Mouse (Mus musculus): ENCODE measurements around the gene Lrrc72. TPM values are rescaled to one million over a fixed set of nuclear protein-coding genes. Genes with fewer than 3 reads are reported as not detected.
"Not testable (repeated sequence)": the region's sequence is repeated elsewhere in the genome, so short reads cannot be mapped to it uniquely, and the experiment has no call there.

The Lrrc72 gene
- total RNA-seq, 2 experiments from 2014 or later: not detected

DNA sequence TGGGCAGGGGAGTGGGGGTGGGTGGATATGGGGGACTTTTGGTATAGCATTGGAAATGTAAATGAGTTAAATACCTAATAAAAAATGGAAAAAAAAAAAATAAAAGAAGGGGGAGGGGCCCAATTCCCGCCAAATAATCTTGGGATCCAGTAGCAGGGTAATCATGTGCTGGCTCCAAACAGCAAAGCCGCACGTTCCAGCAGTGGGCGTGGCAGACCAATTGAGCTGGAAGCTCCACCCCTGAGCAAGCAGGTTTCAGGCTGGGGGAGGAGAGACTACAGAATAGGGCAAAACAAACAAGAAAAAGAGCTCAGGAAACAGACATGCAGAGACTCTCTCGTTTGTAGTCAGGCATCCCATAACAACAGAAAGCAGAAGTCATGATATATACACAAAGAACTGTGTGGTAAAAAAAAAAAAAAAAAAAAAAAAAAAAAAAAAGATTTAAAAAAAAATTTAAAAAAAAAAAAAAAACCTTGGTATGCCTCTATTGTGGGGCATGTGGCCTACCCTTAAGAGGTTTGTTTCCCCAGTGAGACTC, 47.5 kb downstream of the Lrrc72 start:
- intact Hi-C loops (cut with DNase I); DNase-seq (ENCODE audit: low spot score in 2 of 2): not testable (repeated sequence)

DNA sequence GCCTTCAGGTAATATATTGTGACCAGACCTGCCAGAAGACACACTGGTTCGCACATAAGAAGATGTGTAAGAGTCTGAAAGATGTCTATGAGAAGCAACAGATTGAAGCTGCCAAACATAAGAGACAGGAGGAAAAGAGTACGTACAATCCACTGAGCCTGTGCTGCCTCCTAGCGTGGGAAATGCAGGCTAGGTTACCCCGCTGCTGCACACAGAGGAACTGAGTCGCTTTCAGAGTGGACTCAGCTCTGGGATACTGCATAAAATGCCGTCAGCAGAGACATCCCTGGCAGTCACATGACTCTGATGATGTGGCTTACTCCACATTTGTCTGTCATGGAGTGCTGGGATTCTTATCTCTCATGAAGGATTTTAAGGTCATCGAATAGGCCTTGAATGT, 58.2 kb downstream of the Lrrc72 start:
- intact Hi-C loops (cut with DNase I): no loop called here

DNA sequence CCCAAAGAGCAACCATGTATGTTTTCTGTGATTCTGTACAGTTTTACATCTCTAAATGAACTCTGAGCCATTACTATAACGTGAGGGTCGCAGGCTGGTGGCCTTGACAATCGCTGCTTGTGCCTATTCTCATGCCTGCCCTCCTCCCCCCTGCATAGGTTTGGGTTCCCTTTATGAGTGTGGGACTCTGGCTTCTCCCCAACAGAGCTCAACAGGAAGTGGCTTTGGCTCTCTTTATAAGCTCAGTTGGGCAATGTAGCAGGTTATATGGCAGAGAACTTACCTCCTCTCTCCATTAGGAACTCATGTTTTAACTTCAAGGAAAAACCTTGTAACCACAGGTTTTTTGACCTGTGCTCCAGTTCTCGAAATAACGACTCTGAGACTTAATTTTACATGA, 62.9 kb downstream of the Lrrc72 start:
- no peak for DNase-seq (ENCODE audit: low spot score in 2 of 2)
- intact Hi-C loops (cut with DNase I): no loop called here

More for the DNA sequence above, 58.2 kb downstream of the Lrrc72 start:
- no peak for DNase-seq (ENCODE audit: low spot score in 2 of 2)

DNA sequence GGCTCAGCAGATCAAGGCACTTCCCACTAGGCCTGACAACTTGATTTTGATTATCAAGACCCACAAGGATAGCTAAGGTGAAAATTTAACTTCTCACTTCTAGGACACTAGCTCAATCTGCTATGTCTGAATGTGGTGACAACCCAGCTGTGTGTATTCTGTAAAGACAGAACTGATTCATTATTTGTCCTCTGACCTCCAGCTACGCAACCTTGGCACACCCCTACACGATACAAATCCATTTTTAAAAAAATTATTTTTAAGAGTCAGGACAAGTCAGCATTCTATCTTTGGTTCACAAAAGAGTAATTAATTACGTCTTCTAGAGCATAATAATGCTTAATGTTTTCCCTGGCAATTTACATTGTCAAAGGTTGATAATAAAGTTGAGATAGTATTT, 63.6 kb downstream of the Lrrc72 start:
- intact Hi-C loops (cut with DNase I): no loop called here
- no peak for DNase-seq (ENCODE audit: low spot score in 2 of 2)

GRCm38 (mm10) chr12:36187081-36187480, 66.1 kb downstream of the Lrrc72 start:
- intact Hi-C loops (cut with DNase I): no loop called here
- DNase-seq (ENCODE audit: low spot score in 2 of 2): no peak

DNA sequence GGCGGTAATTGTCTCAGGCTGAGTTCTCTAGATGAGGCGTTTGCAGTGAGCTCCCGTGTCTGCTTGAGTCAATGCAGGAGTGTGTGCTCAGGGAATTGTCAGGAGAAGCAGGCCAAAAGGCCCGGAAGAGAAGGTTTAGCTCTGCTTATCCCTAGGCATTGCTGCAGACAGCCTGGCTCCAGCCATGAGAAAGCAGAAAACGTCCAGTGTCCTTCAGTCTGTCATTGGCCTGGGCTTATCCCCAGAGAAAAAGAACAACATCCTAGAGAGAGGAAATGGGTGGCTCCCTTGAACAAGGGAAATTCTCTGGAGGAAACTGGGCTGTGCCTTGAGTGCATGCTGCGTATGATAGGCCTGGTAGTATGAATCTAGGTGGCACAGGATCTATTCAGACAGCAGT, 70.6 kb downstream of the Lrrc72 start:
- intact Hi-C loops (cut with DNase I): no loop called here
- no peak for DNase-seq (ENCODE audit: low spot score in 2 of 2)

DNA sequence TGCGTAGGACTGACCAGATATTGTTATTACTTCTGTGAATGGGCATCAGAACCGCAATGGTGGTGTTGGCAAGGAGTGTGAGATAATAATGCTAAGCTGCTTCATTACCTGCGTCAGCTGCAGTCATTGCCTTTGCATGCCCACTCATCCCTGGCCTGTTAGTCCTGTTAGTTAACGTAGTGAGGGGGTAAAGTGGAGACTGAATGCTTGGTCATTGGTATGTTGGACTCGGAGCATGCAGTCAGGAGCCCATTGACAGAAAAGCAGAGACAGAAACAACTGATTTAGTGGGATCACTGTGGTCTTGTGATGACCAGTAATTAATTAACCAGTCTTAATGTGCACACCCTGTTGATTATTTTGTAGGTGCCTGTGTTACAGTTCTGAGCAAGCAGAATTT, 76.0 kb downstream of the Lrrc72 start:
- intact Hi-C loops (cut with DNase I): no loop called here
- no peak for DNase-seq (ENCODE audit: low spot score in 2 of 2)

GRCm38 (mm10) chr12:36165299-36165698, 87.9 kb downstream of the Lrrc72 start:
- intact Hi-C loops (cut with DNase I): no loop called here
- DNase-seq (ENCODE audit: low spot score in 2 of 2): no peak

DNA sequence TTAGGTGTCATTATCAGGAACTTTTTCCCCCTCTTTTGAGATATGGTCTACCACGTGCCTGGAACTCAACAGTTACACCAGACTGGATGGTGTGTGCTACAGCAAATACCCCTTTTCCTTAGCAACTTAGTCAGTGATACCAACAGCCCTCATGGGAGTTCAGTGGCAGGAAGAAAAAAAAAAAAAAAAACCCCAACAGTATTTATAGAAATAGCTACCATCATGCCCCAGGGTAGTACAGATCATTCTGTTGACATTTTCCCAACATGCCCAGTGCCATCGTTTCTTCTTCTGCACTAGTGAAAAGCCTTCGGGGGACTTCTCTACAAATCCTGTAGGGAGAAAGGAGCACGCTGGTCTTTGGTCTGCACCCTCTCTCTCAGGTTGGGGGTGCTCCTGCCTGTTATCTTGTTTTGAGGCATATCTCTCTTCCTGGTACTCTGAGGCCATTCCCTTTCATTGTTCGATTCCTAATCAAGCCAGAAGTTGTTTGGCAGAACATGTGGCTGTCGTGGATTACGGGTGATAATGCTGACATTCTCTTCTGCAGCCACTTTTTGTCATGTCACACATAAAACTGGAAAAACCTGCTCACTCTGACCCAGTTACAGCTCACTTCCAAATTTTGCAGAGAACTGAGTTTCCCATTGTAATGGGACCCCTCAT, 88.9 kb downstream of the Lrrc72 start:
- no peak for DNase-seq (ENCODE audit: low spot score in 2 of 2)
- intact Hi-C loops (cut with DNase I): no loop called here

Other genes with a start within 250 kb of the Lrrc72 start
- gene Tspan13, start 210.9 kb downstream of the Lrrc72 start, total RNA-seq (2021): 100 to 1,000 TPM; 221 to 230 TPM
- 10 to 100 TPM; 50.3 to 53.3 TPM for gene Ankmy2, start 96.3 kb downstream of the Lrrc72 start, total RNA-seq (2021)
- gene Bzw2, start 95.3 kb downstream of the Lrrc72 start, total RNA-seq (2021): 10 to 100 TPM; 72.2 to 78.2 TPM
- gene Sostdc1, start 60.7 kb upstream of the Lrrc72 start, total RNA-seq (2021): 1 to 10 TPM; 5.5 TPM
- gene Ispd, start 128.1 kb upstream of the Lrrc72 start, total RNA-seq (2021): 10 to 100 TPM; 10.1 to 13.6 TPM
- gene D630036H23Rik, start 128.8 kb upstream of the Lrrc72 start, total RNA-seq (2021): 1 to 10 TPM; 2.2 to 2.3 TPM